ENCODE assay signal across 11 mouse cellular contexts in genomic region chr2:7944946-7945345, GRCm38 (mm10).
DNase-seq lines count a peak whose midpoint lies in the region; ATAC-seq and TF ChIP-seq lines count a peak whose summit lies in the region.
"Had no signal": no experiment of that assay in that cellular context is flagged by ENCODE, and none has a peak within 500 bp of the region (broad histone marks: within the 10 kb centered on the region; RNA-seq: fewer than 3 reads in every experiment).

No protein-coding gene starts in this region.

- ATAC-seq in midbrain, embryonic 16.5 days = 0 out of 2 replicates have a peak, but pooled peaks have one; percentile 14
- no peak for ATAC-seq in midbrain, embryonic 11.5 days (ENCODE audit: low FRiP score)

- H3K27me3 ChIP-seq in midbrain, embryonic 16.5 days (ENCODE audit: control insufficient read depth, insufficient read depth, low read depth, low read length) = no peaks in the 10 kb centered on the region
- no peaks in the 10 kb centered on the region for H3K27me3 ChIP-seq in midbrain, embryonic 11.5 days (ENCODE audit: control insufficient read depth, insufficient read depth, low read length)
- H3K27me3 ChIP-seq: CH12.LX; hindbrain, embryonic 15.5 days; liver, embryonic 15.5 days had no signal

- intact Hi-C loops in gastrocnemius, adult 2 months (cut with DNase I) = no loop called here

- H3K9me3 ChIP-seq in midbrain, embryonic 16.5 days (replicated peaks; ENCODE audit: control insufficient read depth, low read length, poor library complexity, severe bottlenecking) = no peaks in the 10 kb centered on the region
- H3K9me3 ChIP-seq in midbrain, embryonic 11.5 days (ENCODE audit: control insufficient read depth, low read length) = no peaks in the 10 kb centered on the region
- H3K9me3 ChIP-seq: hindbrain, embryonic 15.5 days; liver, embryonic 15.5 days had no signal

- TF ChIP-seq CTCF in gastrocnemius, adult 2 months (IDR thresholded peaks at IDR 0.05) = no peak

- H3K4me1 ChIP-seq in midbrain, embryonic 16.5 days (ENCODE audit: control insufficient read depth, insufficient read depth, low read length) = no peaks in the 10 kb centered on the region
- H3K4me1 ChIP-seq in midbrain, embryonic 11.5 days (ENCODE audit: control insufficient read depth, insufficient read depth, low read length) = no peaks in the 10 kb centered on the region
- H3K4me1 ChIP-seq: hindbrain, embryonic 15.5 days; liver, embryonic 15.5 days had no signal

- no peak overlapping the region for H3K4me2 ChIP-seq in midbrain, embryonic 16.5 days (ENCODE audit: low read length)
- no peak overlapping the region for H3K4me2 ChIP-seq in midbrain, embryonic 11.5 days
- H3K4me2 ChIP-seq: hindbrain, embryonic 15.5 days; liver, embryonic 15.5 days had no signal

- H3K27ac ChIP-seq in gastrocnemius, adult 2 months = no peak overlapping the region
- no peak overlapping the region for H3K27ac ChIP-seq in midbrain, embryonic 16.5 days (ENCODE audit: low read length)
- H3K27ac ChIP-seq in midbrain, embryonic 11.5 days (ENCODE audit: low read depth, low read length) = no peak overlapping the region
- H3K27ac ChIP-seq: hindbrain, embryonic 15.5 days; liver, embryonic 15.5 days had no signal

- no peak overlapping the region for H3K9ac ChIP-seq in midbrain, embryonic 16.5 days (ENCODE audit: low read depth, low read length)
- H3K9ac ChIP-seq in midbrain, embryonic 11.5 days (ENCODE audit: low read length) = no peak overlapping the region
- H3K9ac ChIP-seq: hindbrain, embryonic 15.5 days; liver, embryonic 15.5 days had no signal

- no peak overlapping the region for H3K4me3 ChIP-seq in gastrocnemius, adult 2 months
- no peak overlapping the region for H3K4me3 ChIP-seq in midbrain, embryonic 16.5 days (ENCODE audit: low read depth, low read length)
- H3K4me3 ChIP-seq in midbrain, embryonic 11.5 days (ENCODE audit: low read depth, low read length) = no peak overlapping the region
- H3K4me3 ChIP-seq: hindbrain, embryonic 15.5 days; liver, embryonic 15.5 days had no signal

- WGBS in midbrain, embryonic 16.5 days = 66% methylated on average over 2 of the region's 2 CpGs
- 69% methylated on average over 2 of the region's 2 CpGs for WGBS in midbrain, embryonic 11.5 days

- peak; percentile 4 for DNase-seq in gastrocnemius, postnatal 10 days
- no peak for DNase-seq in gastrocnemius, adult 2 months
- no peak for DNase-seq in midbrain, embryonic 11.5 days (ENCODE audit: low spot score, missing footprints)
- DNase-seq in layer of hippocampus, postnatal 10 days (ENCODE audit: low spot score in 2 of 2) = peak; percentile 24 to 43
- DNase-seq in right cerebral cortex, postnatal 4 days = peak; percentile 5
- no peak for DNase-seq in spleen, postnatal 4 days (ENCODE audit: low spot score in 2 of 2)
- DNase-seq in cerebellum, adult 11 months = no peak

- H3K36me3 ChIP-seq in midbrain, embryonic 16.5 days (ENCODE audit: control insufficient read depth, insufficient read depth, low read length) = no peaks in the 10 kb centered on the region
- H3K36me3 ChIP-seq in midbrain, embryonic 11.5 days (ENCODE audit: control insufficient read depth, insufficient read depth, low read length) = no peaks in the 10 kb centered on the region
- H3K36me3 ChIP-seq: hindbrain, embryonic 15.5 days; liver, embryonic 15.5 days had no signal

Comparison
In these comparisons a context has a peak if more than half of its experiments do, and no peak if none do; other contexts are left out.
1. DNase-seq: peak in gastrocnemius, postnatal 10 days (single experiment), layer of hippocampus, postnatal 10 days (2 of 2) and right cerebral cortex, postnatal 4 days (single experiment); none in gastrocnemius, adult 2 months (single experiment), midbrain, embryonic 11.5 days (single experiment), spleen, postnatal 4 days (0 of 2) and cerebellum, adult 11 months (single experiment).